Mouse (Mus musculus) C2C12 (cell line): ENCODE results near the gene Tyw1.

Experiments used
- CTCF ChIP-seq: IDR thresholded peaks from one replicate; pipeline ENCODE4 v1.5.1; 2011; ENCODE audit not compliant: control insufficient read depth, insufficient read depth, insufficient read length
- USF1 ChIP-seq: IDR thresholded peaks from one replicate; pipeline ENCODE4 v1.6.1; 2011; ENCODE audit warnings: low read depth, mild to moderate bottlenecking, control low read depth, moderate library complexity

- TF ChIP-seq CTCF (no peak), USF1 (no peak)
Measured at GRCm38 (mm10) chr5:130363773-130364172, 108.4 kb downstream of the Tyw1 start.
